Mouse (Mus musculus): ENCODE data around the gene Slc52a3.

Gene Slc52a3

GRCm38 (mm10) chr2:151996229-151997189, at the start of gene Slc52a3:
Gene Slc52a3, plus strand, starts transcription at chr2:151996511.
- peak; percentile 71 for DNase-seq (ENCODE audit: low read depth, low spot score)

- DNase-seq (ENCODE audit: low read depth, low spot score) = no peak
Measured at GRCm38 (mm10) chr2:151947617-151948016, 48.7 kb upstream of the Slc52a3 start.

GRCm38 (mm10) chr2:151948311-151948710, 48.0 kb upstream of the Slc52a3 start:
- no peak for DNase-seq (ENCODE audit: low read depth, low spot score)

GRCm38 (mm10) chr2:151949082-151949774, 47.1 kb upstream of the Slc52a3 start:
- DNase-seq (ENCODE audit: low read depth, low spot score) = peak; percentile 71

GRCm38 (mm10) chr2:151953665-151954064, 42.6 kb upstream of the Slc52a3 start:
- no peak for DNase-seq (ENCODE audit: low read depth, low spot score)

- DNase-seq (ENCODE audit: low read depth, low spot score) = no peak
Measured at GRCm38 (mm10) chr2:151956500-151957137, 39.7 kb upstream of the Slc52a3 start.

- no peak for DNase-seq (ENCODE audit: low read depth, low spot score)
Measured at GRCm38 (mm10) chr2:151959274-151959673, 37.0 kb upstream of the Slc52a3 start.

- DNase-seq (ENCODE audit: low read depth, low spot score) = peak; percentile 73
Measured at GRCm38 (mm10) chr2:151961284-151962196, 34.8 kb upstream of the Slc52a3 start.

GRCm38 (mm10) chr2:151962474-151962873, 33.8 kb upstream of the Slc52a3 start:
- peak; percentile 96 for DNase-seq (ENCODE audit: low read depth, low spot score)

GRCm38 (mm10) chr2:151963319-151963718, 33.0 kb upstream of the Slc52a3 start:
- DNase-seq (ENCODE audit: low read depth, low spot score) = no peak

- DNase-seq (ENCODE audit: low read depth, low spot score) = no peak
Measured at GRCm38 (mm10) chr2:151964052-151964451, 32.3 kb upstream of the Slc52a3 start.

GRCm38 (mm10) chr2:151967176-151967750, 29.0 kb upstream of the Slc52a3 start:
- no peak for DNase-seq (ENCODE audit: low read depth, low spot score)

- no peak for DNase-seq (ENCODE audit: low read depth, low spot score)
Measured at GRCm38 (mm10) chr2:151967792-151968191, 28.5 kb upstream of the Slc52a3 start.

GRCm38 (mm10) chr2:151968451-151968850, 27.9 kb upstream of the Slc52a3 start:
- no peak for DNase-seq (ENCODE audit: low read depth, low spot score)

GRCm38 (mm10) chr2:151968986-151969385, 27.3 kb upstream of the Slc52a3 start:
- no peak for DNase-seq (ENCODE audit: low read depth, low spot score)

- DNase-seq (ENCODE audit: low read depth, low spot score) = no peak
Measured at GRCm38 (mm10) chr2:151969396-151969795, 26.9 kb upstream of the Slc52a3 start.

- peak; percentile 87 for DNase-seq (ENCODE audit: low read depth, low spot score)
Measured at GRCm38 (mm10) chr2:151970191-151971172, 25.8 kb upstream of the Slc52a3 start.

- no peak for DNase-seq (ENCODE audit: low read depth, low spot score)
Measured at GRCm38 (mm10) chr2:151971748-151972147, 24.6 kb upstream of the Slc52a3 start.

GRCm38 (mm10) chr2:151972880-151973594, 23.3 kb upstream of the Slc52a3 start:
- no peak for DNase-seq (ENCODE audit: low read depth, low spot score)
